Mouse (Mus musculus) layer of hippocampus, adult 11-12 months (tissue): ENCODE results near the gene Skida1.
A peak's percentile ranks its signal among the peaks of the same experiment; 100 is the strongest.

ENCODE experiments used
- DNase-seq: peaks from one replicate; pipeline ENCODE4 v3.0.0; 2022; ENCODE audit warnings: low spot score

Gene Skida1

DNA sequence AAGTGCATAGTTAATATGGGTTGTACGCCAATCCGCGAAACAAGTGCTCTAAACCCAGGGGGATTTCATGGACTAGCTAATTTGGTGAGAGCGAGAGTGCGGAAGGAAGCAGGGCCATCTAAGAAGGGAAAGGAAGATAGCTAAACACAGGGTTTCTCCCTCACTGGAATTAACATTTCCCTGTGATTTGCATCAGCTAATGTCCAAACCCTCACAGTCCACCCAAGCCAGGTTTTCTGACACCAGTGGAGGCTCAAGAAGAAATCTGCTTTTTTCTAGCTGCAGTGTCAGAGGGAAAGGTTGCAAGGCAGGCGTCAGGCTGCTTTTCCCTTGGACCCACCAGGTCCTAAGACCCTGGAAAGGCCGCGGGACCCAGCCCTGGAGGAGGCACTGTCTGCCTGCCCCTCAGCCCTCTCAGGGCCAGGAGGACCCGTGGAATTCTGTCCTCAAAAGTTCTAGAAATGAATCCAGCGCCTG, 9.9 kb downstream of the Skida1 start:
- DNase-seq = no peak

GRCm38 (mm10) chr2:18038141-18038752, 10.6 kb downstream of the Skida1 start:
- DNase-seq = no peak

DNA sequence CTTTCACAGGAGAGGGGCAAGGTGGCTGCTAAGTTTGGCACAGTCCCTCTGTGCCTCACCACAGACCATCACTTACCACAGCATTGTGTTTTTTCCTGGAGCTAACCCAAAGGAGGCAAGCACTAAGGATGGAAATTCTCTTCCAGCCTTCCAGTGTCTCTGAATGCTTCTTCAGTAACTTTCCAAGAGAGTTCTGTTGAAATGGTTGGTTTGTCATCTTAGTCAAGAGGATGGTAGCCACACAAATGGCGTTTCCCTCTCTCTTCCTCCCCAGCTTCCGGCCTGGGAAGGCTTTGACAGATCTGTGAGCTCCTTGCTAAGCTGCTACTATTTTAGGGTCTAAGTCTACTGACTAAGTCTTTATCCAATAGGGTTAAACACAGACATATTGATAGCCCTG, 11.4 kb downstream of the Skida1 start, which contains the start of gene A930004D18Rik:
Gene A930004D18Rik (minus strand): TSS at position 247 of the 400 bp plus-strand sequence.
- no peak for DNase-seq

DNA sequence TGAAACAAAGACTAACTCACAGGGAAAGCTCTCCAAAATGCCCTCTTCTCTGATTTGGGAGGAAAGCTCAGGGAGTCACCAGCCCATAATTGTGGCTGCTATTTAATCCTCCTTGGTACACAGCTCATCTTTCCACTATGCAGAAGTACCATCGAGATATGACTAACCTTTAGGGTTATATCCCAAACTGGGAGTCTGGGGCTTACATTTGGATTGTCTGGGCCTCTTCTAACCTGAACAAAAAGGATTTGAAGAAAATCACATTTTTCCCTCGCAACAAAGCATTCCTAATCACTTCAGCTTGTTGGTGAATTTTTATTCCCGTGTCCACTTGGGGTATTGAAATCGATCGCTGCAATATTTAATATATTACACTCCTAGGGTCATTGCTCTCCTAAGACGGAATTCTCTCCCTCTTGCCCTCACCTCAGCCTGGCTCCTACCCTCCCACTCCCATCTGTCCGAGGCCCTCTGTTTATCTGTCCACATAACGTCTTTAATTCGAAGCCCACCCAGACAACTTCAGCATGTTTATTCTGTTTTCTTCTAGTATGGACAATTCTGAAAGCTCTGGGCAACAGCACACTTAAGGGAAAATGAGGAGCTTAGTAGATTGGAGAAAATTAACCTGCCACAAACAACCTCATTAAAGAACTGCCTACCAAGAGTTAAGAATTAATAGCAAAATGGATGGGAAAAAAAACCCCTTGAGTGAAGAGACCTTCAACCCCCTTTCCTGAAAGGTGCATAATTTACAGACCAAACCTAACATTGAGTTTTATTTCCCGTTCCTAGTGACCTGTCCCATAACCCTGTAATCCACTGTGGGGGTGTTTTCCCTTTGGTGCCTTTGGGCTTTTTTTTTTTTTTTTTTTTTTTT, 14.2 kb downstream of the Skida1 start:
- no peak for DNase-seq

GRCm38 (mm10) chr2:18033166-18034108, 15.4 kb downstream of the Skida1 start:
- no peak for DNase-seq

- DNase-seq = no peak
Observed at GRCm38 (mm10) chr2:18032538-18032895, 16.3 kb downstream of the Skida1 start.

DNA sequence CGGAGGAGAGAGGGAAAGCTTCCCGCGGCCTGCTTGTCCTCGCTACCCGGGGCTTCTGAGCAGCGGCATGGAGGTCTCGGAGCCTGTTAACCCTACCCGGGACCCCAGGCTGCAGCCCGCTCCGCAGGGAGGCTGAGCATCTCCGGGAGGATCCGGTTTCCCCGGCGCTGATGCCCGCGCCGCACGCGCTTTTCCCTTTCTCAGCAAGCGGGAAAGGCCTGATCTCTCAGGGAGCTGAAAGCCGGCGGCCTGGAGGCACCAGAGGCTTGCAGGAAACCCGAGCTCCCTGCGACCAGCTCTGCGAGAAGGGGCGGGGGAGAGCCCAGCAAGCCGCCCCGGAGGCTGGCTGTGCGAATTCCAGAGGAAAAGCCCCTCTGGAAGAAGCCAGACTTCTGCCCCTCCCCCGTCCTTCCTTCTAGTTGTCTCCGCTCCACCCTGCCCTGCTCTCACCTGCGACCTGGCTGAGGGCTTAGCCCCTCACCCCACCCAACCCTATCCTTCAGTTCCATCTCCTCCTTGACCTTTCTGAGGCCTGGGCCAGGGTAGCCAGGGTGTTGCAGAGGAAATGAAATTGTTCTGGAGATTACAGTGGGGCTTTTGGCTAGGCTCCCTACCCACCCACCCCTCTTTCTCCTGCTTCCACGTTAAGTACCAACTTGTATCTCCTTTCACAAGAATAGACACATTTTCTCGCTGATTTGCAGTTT, 16.9 kb downstream of the Skida1 start:
- DNase-seq = no peak

- no peak for DNase-seq
Observed at GRCm38 (mm10) chr2:18031271-18031821, 17.5 kb downstream of the Skida1 start.

- DNase-seq = no peak
Observed at GRCm38 (mm10) chr2:18030581-18030980, 18.3 kb downstream of the Skida1 start.

- DNase-seq = no peak
Observed at GRCm38 (mm10) chr2:18029656-18030055, 19.2 kb downstream of the Skida1 start.

DNA sequence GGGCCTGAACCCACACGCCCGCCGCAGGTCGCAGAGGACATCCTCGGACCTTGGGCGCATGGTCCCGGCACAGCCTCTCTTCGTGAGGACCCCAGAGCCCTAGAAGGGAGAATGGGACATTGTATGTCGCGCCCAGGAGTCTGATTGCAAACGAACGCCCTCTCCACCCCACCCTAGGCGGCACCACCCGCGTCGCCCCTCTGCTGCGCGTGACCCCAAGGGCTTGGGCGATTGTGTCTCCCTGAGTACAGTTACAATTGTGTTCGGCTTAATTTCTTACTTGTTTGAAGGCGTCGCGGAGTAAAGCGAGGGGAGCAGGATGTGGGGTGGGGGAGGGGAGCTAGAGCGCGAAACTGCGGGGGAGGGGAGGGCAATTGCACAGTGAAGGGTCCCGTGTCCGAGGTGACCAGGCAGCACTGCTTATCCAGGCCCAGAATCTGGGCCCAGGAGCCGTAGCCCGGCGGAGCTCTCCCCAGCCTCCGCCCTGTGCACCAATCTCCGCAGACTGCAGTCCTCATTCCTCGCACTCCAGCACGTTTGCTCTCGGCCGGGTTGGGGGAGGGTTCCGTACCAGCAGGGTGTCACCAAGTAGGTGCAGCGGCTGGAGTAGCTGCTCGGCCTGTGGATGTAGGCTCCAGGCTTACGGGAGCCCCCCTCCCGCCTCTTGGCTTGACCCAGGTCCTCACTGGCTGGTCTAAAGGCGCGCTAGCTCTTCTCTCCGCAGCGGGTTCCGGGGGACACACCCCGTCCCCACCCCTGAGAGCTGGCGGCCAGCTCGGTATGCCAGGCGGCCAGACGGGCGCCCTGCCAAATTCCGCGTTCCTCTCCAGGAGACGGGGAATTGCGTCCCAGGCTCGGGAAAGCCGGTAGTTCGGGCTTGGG, 20.5 kb downstream of the Skida1 start:
- DNase-seq = peak; percentile 78

DNA sequence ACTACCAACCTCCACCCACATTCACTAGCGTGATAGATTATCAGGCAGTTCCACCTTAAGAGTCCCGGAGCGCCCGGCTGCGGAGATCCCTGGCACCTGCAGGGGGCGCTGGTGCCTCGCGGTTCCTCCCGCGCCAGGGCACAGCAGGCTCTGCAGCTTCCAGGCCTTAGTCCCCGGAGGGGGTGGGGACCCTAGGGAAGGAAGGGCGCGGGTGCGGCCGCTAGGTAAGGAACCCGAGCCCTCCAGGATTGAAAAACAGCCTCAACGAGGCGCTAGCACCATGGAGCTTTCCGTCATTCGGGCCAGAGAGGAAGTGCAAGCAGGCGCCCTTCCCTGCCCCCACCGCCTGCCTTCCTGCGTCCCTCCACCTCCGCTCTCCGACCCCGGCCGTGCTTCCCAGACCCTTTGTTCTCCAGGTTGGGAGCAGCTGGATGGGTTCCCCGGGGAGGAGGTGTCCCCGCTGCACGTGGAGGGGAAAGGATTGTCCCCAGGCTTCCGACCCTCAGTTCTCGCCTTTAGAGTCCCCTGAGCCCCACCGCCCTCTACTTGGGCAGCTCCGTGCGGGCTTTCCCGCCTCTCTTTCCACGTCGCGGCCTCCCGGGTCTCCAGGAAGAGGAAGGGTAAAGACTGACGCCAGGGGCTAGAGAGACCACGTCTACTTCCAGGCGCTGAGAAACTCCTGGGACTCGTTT, 21.3 kb downstream of the Skida1 start:
- DNase-seq = peak; percentile 94

GRCm38 (mm10) chr2:18026116-18026947, 22.5 kb downstream of the Skida1 start:
- DNase-seq = peak; percentile 42

DNA sequence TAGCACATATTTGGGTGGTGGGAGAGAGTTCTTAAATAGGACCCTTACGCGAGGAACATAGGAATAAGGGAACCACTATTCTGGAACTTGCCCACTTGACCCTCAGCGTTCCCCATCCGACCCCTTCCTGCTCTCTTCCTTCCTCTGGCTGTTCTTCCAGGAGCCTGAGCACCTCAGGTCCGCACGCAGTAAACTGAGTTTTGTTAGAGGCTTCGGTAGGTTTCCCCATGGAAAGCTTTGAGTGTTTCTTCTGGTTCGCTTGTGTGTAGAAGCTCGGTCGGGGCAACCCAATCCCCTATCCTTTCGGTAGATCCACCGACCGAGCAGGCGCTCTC, 23.1 kb downstream of the Skida1 start:
- DNase-seq = no peak

DNA sequence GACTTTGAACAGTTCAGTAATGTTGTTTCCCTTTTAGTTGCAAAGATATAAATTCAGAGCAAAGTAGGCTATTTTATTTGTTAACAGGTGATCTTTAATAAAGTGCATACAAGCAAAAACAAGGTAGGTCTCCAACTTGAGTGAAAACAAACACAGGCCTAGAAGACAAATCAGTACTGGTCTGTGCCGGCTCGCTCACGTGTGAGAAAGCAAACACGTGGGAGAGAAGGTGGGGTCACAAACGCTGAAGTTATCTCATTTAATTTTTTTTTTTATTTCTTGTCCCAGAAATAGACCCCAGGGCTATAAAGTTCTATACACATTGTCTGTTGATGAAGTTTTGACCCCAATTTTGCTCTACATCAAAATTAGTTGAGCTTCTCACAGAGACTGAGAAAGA, 23.7 kb downstream of the Skida1 start:
- DNase-seq = no peak

DNA sequence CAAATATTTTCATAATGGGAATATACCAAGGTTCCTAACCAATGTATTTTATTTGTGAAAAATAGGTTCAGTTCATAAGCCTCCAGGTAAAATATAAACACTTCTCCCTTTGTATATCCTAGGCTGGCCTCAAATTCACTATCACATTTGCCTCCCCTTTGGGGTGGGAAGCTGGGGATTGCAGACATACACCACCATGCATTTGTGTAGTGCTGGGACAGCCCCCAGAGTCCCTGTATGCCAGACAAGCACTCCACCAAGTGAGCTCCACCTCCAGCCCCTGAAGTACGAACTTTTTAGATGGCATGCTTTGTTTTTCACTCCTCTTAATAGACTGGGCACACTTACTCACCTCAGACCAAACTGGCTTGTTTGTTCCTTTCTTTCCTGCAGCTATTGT, 26.0 kb downstream of the Skida1 start:
- no peak for DNase-seq

DNA sequence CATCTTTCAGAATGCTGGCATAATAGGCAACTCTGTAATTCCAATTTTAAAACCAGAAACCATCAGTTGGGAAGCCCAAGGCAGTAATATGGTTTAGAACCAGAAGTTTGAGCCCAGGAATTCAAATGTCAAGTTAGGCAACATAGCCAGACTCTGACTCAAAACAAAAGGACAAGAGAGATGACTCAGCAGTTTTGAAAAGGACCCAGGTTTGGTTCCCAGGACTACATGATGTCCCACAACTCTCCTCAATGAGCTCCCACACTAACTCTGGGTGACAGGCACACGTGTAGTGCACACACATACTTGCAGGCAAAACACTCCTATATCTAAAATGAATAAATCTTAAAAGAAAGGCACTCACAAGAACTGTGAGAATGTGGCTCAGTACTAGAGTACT, 29.7 kb downstream of the Skida1 start:
- no peak for DNase-seq

DNA sequence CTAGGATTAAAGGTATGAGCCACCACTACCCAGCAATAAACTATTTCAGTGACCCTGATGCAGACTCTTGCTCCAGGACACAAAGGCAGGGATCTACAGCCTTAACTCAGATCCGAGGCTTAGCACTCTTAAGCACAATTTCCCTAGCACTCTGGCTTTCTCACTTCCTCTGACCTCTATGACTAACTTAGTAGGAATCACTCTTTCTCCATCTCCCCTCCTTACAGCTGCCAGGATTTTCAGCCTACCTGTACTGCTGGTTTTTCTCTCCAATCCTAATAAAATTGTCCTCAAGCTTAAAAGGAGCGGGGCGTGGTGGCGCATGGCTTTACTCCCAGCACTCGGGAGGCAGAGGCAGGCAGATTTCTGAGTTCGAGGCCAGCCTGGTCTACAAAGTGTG, 31.5 kb downstream of the Skida1 start:
- no peak for DNase-seq

DNA sequence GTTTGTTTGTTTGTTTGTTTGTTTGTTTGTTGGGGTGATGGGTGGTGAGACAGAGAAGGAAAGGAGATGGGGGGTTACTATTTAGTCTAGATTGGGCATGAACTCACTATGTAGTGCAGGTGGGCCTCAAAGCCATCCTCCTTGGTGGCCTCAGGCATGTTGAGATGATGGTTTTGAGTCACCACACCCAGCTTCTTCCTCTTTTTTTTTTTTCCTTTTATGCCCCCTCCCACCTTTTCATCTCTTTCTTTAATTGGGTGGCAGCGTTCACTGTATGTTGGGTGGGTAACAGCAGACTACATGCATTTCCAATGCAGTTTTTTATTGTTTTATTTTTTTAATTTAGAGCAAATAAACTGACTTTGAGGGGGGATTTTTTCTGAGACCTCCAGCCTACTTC, 32.2 kb downstream of the Skida1 start:
- DNase-seq = no peak
